Mouse (Mus musculus) kidney, adult 8-10 months (tissue): Measurements from ENCODE around the gene Cd200.
"Not testable (repeated sequence)": the region's sequence is repeated elsewhere in the genome, so short reads cannot be mapped to it uniquely, and the experiment has no call there.

ENCODE experiments used
- DNase-seq, 2 experiments: peaks; one replicate each; pipeline ENCODE4 v3.0.0; 2022

The Cd200 gene

GRCm38 (mm10) chr16:45376812-45377211, 32.0 kb downstream of the Cd200 start:
- no peak for DNase-seq

GRCm38 (mm10) chr16:45376294-45376693, 32.6 kb downstream of the Cd200 start:
- no peak for DNase-seq

- no peak for DNase-seq
Measured at GRCm38 (mm10) chr16:45375506-45376225, 33.2 kb downstream of the Cd200 start.

GRCm38 (mm10) chr16:45374074-45374473, 34.8 kb downstream of the Cd200 start:
- no peak for DNase-seq

GRCm38 (mm10) chr16:45371076-45371475, 37.8 kb downstream of the Cd200 start:
- no peak for DNase-seq

GRCm38 (mm10) chr16:45369285-45369965, 39.4 kb downstream of the Cd200 start:
- DNase-seq: no peak

GRCm38 (mm10) chr16:45366111-45366510, 42.7 kb downstream of the Cd200 start:
- DNase-seq: no peak

GRCm38 (mm10) chr16:45365353-45365752, 43.5 kb downstream of the Cd200 start:
- DNase-seq: no peak

- no peak for DNase-seq
Measured at GRCm38 (mm10) chr16:45364627-45365026, 44.2 kb downstream of the Cd200 start.

- no peak for DNase-seq
Measured at GRCm38 (mm10) chr16:45363480-45364045, 45.3 kb downstream of the Cd200 start.

GRCm38 (mm10) chr16:45361450-45361849, 47.4 kb downstream of the Cd200 start:
- DNase-seq: no peak

GRCm38 (mm10) chr16:45358441-45358840, 50.4 kb downstream of the Cd200 start:
- DNase-seq: peak in 1 of 2 experiments; percentile 17

- DNase-seq: no peak
Measured at GRCm38 (mm10) chr16:45357134-45357533, 51.7 kb downstream of the Cd200 start.

- no peak for DNase-seq
Measured at GRCm38 (mm10) chr16:45352875-45353274, 56.0 kb downstream of the Cd200 start.

- no peak for DNase-seq
Measured at GRCm38 (mm10) chr16:45350767-45351166, 58.1 kb downstream of the Cd200 start.

- DNase-seq: peak; percentile 46 to 66
Measured at GRCm38 (mm10) chr16:45349523-45350298, 59.1 kb downstream of the Cd200 start.

- DNase-seq: not testable (repeated sequence)
Measured at GRCm38 (mm10) chr16:45348238-45348637, 60.6 kb downstream of the Cd200 start.

GRCm38 (mm10) chr16:45346930-45347387, 61.9 kb downstream of the Cd200 start:
- DNase-seq: no peak

GRCm38 (mm10) chr16:45346367-45346766, 62.5 kb downstream of the Cd200 start:
- no peak for DNase-seq

GRCm38 (mm10) chr16:45344879-45345278, 64.0 kb downstream of the Cd200 start:
- no peak for DNase-seq

GRCm38 (mm10) chr16:45336478-45336877, 72.4 kb downstream of the Cd200 start:
- DNase-seq: no peak

- no peak for DNase-seq
Measured at GRCm38 (mm10) chr16:45334891-45335290, 74.0 kb downstream of the Cd200 start.

- DNase-seq: no peak
Measured at GRCm38 (mm10) chr16:45334376-45334765, 74.5 kb downstream of the Cd200 start.
